Mouse (Mus musculus): ENCODE results near the gene Snx19. TPM values are rescaled to one million over a fixed set of nuclear protein-coding genes. Genes with fewer than 3 reads are reported as not detected.

Gene Snx19
- 16.0 TPM for polyA plus RNA-seq (2017; shearing (Covaris generic))

DNA sequence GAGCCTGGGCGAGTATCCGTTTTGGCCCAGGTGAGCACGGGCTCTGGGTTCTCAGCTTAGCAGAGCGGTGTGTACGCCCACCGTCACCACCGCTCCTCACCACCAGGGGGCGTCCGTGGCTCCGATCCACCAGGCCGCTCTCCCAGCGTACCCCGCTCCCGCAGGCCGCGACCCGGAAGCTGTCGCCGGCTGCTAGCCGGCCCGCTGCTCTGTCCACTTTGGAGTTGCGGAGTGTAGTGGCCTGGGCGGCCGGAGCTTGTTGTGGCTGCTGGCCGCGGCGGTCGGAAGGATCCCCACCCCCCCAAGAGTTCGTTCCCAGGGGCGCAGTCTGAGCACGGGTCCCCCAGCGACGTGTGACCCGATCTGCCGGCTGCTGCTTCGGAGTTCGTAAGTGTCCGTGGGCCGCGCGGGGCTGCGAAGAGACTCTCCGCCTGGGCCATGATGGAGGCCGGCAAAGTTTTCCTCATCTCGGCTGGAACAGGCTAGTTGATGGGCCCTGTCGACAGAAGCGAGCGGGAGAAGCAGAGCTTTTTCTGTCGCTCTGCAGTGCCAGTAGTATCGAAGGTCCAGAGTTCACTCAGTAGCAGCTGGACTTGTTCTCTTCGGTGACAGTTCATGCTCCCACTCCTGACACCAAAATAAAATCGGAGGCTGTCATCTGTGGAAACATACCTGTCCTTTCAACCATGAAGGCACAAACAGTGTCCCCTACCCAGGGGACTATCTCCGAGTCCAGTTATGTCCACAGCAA lies at the start of gene Snx19:
Snx19 (plus strand) TSS at position 227 of the 751 bp plus-strand sequence.

All from naive thymus-derived CD4-positive, alpha-beta T cell, adult 5 months (primary cell).